In genomic region chr2:113758311-113759161, GRCm38 (mm10) we compare ENCODE assay signal across 9 mouse cellular contexts. TPM values are rescaled to one million over a fixed set of nuclear protein-coding genes. Genes with fewer than 3 reads are reported as not detected.
A peak's percentile ranks its signal among the peaks of the same experiment; 100 is the strongest.
DNase-seq lines count a peak whose midpoint lies in the region; ATAC-seq lines count a peak whose summit lies in the region.
"Had no signal": no experiment of that assay in that cellular context is flagged by ENCODE, and none has a peak within 500 bp of the region (broad histone marks: within the 10 kb centered on the region; RNA-seq: fewer than 3 reads in every experiment).

TSS of gene Grem1 (minus strand) at chr2:113758646.

- ATAC-seq in hindbrain, embryonic 13.5 days (ENCODE audit: low FRiP score): peak; percentile 80
- peak; percentile 73 for ATAC-seq in midbrain, embryonic 14.5 days (ENCODE audit: low FRiP score, low TSS enrichment)

- peak within 1 kb of the TSS; percentile 79 for H3K9ac ChIP-seq in hindbrain, embryonic 13.5 days
- peak within 1 kb of the TSS; percentile 65 for H3K9ac ChIP-seq in midbrain, embryonic 14.5 days (replicated peaks; ENCODE audit: low read length)

- H3K27ac ChIP-seq in hindbrain, embryonic 13.5 days: no peak within 1 kb of the TSS
- H3K27ac ChIP-seq in midbrain, embryonic 14.5 days (replicated peaks; ENCODE audit: low read depth, low read length): peak within 1 kb of the TSS; percentile 32; the same call in 1 of the 2 replicates

- H3K36me3 ChIP-seq in hindbrain, embryonic 13.5 days: no peaks in the 10 kb centered on the region
- no peaks in the 10 kb centered on the region for H3K36me3 ChIP-seq in midbrain, embryonic 14.5 days (ENCODE audit: control insufficient read depth, insufficient read depth, low read length)

- peak; percentile 60 to 69 for DNase-seq in cerebellum, postnatal 10 days
- no peak for DNase-seq in cerebellum, adult 8-10 months
- DNase-seq in testis, postnatal 10 days (ENCODE audit: low spot score): peak; percentile 48
- no peak for DNase-seq in testis, postnatal 14 days (ENCODE audit: low spot score)
- DNase-seq in midbrain, embryonic 14.5 days: peak; percentile 71
- no peak for DNase-seq in spleen, postnatal 14 days (ENCODE audit: low spot score in 2 of 2)
- DNase-seq in spleen, postnatal 10 days (ENCODE audit: low spot score in 2 of 2): no peak

- peak within 1 kb of the TSS; percentile 62 for H3K4me3 ChIP-seq in hindbrain, embryonic 13.5 days
- H3K4me3 ChIP-seq in midbrain, embryonic 14.5 days (replicated peaks; ENCODE audit: low read depth, low read length): peak within 1 kb of the TSS; percentile 57

- H3K9me3 ChIP-seq in hindbrain, embryonic 13.5 days: no peaks in the 10 kb centered on the region
- H3K9me3 ChIP-seq in midbrain, embryonic 14.5 days (ENCODE audit: control insufficient read depth, low read length): no peaks in the 10 kb centered on the region

- H3K4me1 ChIP-seq in hindbrain, embryonic 13.5 days (replicated peaks): peaks cover 24% of the 10 kb centered on the region
- H3K4me1 ChIP-seq in midbrain, embryonic 14.5 days (ENCODE audit: control insufficient read depth, insufficient read depth, low read length): peaks cover 14% of the 10 kb centered on the region

- H3K4me2 ChIP-seq in hindbrain, embryonic 13.5 days: peak within 1 kb of the TSS; percentile 82
- peak within 1 kb of the TSS; percentile 93 for H3K4me2 ChIP-seq in midbrain, embryonic 14.5 days (ENCODE audit: low read length)

- WGBS in hindbrain, embryonic 13.5 days: under 1% methylated on average over 64 of the region's 64 CpGs
- WGBS in midbrain, embryonic 14.5 days: under 1% methylated on average over 64 of the region's 64 CpGs

- H3K27me3 ChIP-seq in hindbrain, embryonic 13.5 days: peaks cover 61% of the 10 kb centered on the region
- peaks cover 30% of the 10 kb centered on the region for H3K27me3 ChIP-seq in midbrain, embryonic 14.5 days (ENCODE audit: control insufficient read depth, insufficient read depth, low read length)
- H3K27me3 ChIP-seq: CH12.LX had no signal

RNA-seq across cellular contexts. Expression of gene Grem1, which starts in this region (rescaled TPM):
- polyA plus RNA-seq in hindbrain, embryonic 13.5 days (2015; fragmentation: Nextera tagmentation; extraction: Ambion mirVana): 1.7 and 1.8 TPM in 2 replicates
- polyA plus RNA-seq in midbrain, embryonic 14.5 days (2014; fragmentation: Nextera tagmentation; extraction: Ambion mirVana): 1.5 and 1.8 TPM in 2 replicates

Comparison
In these comparisons a context has a peak if more than half of its experiments do, and no peak if none do; other contexts are left out.
1. DNase-seq: peak in cerebellum, postnatal 10 days (2 of 2), testis, postnatal 10 days (single experiment) and midbrain, embryonic 14.5 days (single experiment); none in cerebellum, adult 8-10 months (single experiment), testis, postnatal 14 days (single experiment), spleen, postnatal 14 days (0 of 2) and spleen, postnatal 10 days (0 of 2).